Mouse (Mus musculus) neural tube, embryonic 12.5 days (tissue): ENCODE data around the gene Sema4b. TPM values are rescaled to one million over a fixed set of nuclear protein-coding genes. Genes with fewer than 3 reads are reported as not detected.

ENCODE experiments used
- ATAC-seq: fragments of 200-750 bp; cut with Nextera tagmentation; 2 replicates; pipeline ENCODE4 v1.8.0; 2017; ENCODE audit warnings: low read depth, mild to moderate bottlenecking, moderate TSS enrichment, moderate library complexity; ENCODE audit not compliant: low FRiP score
- H3K27ac ChIP-seq: fragments of 300-500 bp; sonication (generic); 2 replicates; pipeline ENCODE4 v1.5.1; 2016
- H3K27me3 ChIP-seq: fragments of 300-500 bp; sonication (generic); replicated peaks from 2 replicates; pipeline ENCODE4 v1.6.1; 2016; ENCODE audit warnings: mild to moderate bottlenecking
- H3K36me3 ChIP-seq: fragments of 300-500 bp; sonication (generic); 2 replicates; pipeline ENCODE4 v1.6.1; 2016; ENCODE audit warnings: mild to moderate bottlenecking
- H3K4me1 ChIP-seq: fragments of 300-500 bp; sonication (generic); 2 replicates; pipeline ENCODE4 v1.6.1; 2016
- H3K4me2 ChIP-seq: fragments of 300-500 bp; sonication (generic); replicated peaks from 2 replicates; pipeline ENCODE4 v1.6.1; 2016; ENCODE audit warnings: mild to moderate bottlenecking
- H3K4me3 ChIP-seq: fragments of 300-500 bp; sonication (generic); 2 replicates; pipeline ENCODE4 v1.5.1; 2016
- H3K9ac ChIP-seq: fragments of 300-500 bp; sonication (generic); 2 replicates; pipeline ENCODE4 v1.6.1; 2016; ENCODE audit warnings: mild to moderate bottlenecking
- H3K9me3 ChIP-seq: fragments of 300-500 bp; sonication (generic); 2 replicates; pipeline ENCODE4 v1.6.1; 2016; ENCODE audit warnings: mild to moderate bottlenecking
- WGBS: fragments of 180-500 bp; shearing (Covaris S2); methylation state at CpG from one replicate; pipeline ENCODE4 v1.1.7; 2016; 5-methylcytosine and 5-hydroxymethylcytosine counted together
- polyA plus RNA-seq: library from polyadenylated mRNA; unstranded; fragments of >200 nt; fragmentation: Nextera tagmentation; extraction: Ambion mirVana; gene quantifications from 2 replicates; pipeline ENCODE4 v1.2.1, GENCODE M21; 2016

Gene Sema4b
- polyA plus RNA-seq, 1 experiment from 2014 or later = 18.9 TPM

GRCm38 (mm10) chr7:80189147-80189933 is 2.7 kb downstream of the Sema4b start:
- H3K9ac ChIP-seq = no peak overlapping the region
- peak overlapping the region; percentile 24; the same call in 1 of the 2 replicates for H3K4me2 ChIP-seq
- no peaks in the 10 kb centered on the region for H3K36me3 ChIP-seq

GRCm38 (mm10) chr7:80191455-80191854 is 4.8 kb downstream of the Sema4b start:
- H3K27me3 ChIP-seq = no peaks in the 10 kb centered on the region
- no peak overlapping the region for H3K9ac ChIP-seq
- no peaks in the 10 kb centered on the region for H3K36me3 ChIP-seq
- 0 out of 2 replicates have a peak overlapping the region, but pooled peaks have one; percentile 81 for H3K27ac ChIP-seq
- H3K4me3 ChIP-seq = no peak overlapping the region
- ATAC-seq = no peak
- WGBS = 51% methylated on average over 5 of the region's 5 CpGs
- peaks cover 67% of the 10 kb centered on the region for H3K4me1 ChIP-seq
- H3K9me3 ChIP-seq = no peaks in the 10 kb centered on the region
- peak overlapping the region; percentile 52 for H3K4me2 ChIP-seq

More at GRCm38 (mm10) chr7:80189147-80189933, 2.7 kb downstream of the Sema4b start:
- no peak for ATAC-seq
- H3K4me3 ChIP-seq = no peak overlapping the region
- H3K9me3 ChIP-seq = no peaks in the 10 kb centered on the region
- 39% methylated on average over 11 of the region's 11 CpGs for WGBS
- H3K27ac ChIP-seq = 0 out of 2 replicates have a peak overlapping the region, but pooled peaks have one; percentile 38
- H3K4me1 ChIP-seq = peaks cover 67% of the 10 kb centered on the region
- no peaks in the 10 kb centered on the region for H3K27me3 ChIP-seq

GRCm38 (mm10) chr7:80192226-80193061 is 5.8 kb downstream of the Sema4b start:
- Histone ChIP-seq H3K4me2 (peak overlapping the region; percentile 52), H3K4me3 (peak overlapping the region; percentile 16; the same call in 1 of the 2 replicates), H3K27me3 (no peaks in the 10 kb centered on the region), H3K27ac (peak overlapping the region; percentile 81), H3K36me3 (no peaks in the 10 kb centered on the region), H3K9me3 (no peaks in the 10 kb centered on the region), H3K4me1 (peaks cover 63% of the 10 kb centered on the region), H3K9ac (0 out of 2 replicates have a peak overlapping the region, but pooled peaks have one; percentile 21)
- ATAC-seq = peak; percentile 89
- 14% methylated on average over 16 of the region's 16 CpGs for WGBS

- Histone ChIP-seq H3K9me3 (no peaks in the 10 kb centered on the region), H3K4me1 (peaks cover 54% of the 10 kb centered on the region), H3K27me3 (no peaks in the 10 kb centered on the region), H3K4me2 (no peak overlapping the region), H3K9ac (no peak overlapping the region), H3K4me3 (no peak overlapping the region), H3K27ac (no peak overlapping the region), H3K36me3 (no peaks in the 10 kb centered on the region)
- ATAC-seq = no peak
- WGBS = 58% methylated on average over 13 of the region's 13 CpGs
These were observed 7.5 kb downstream of the Sema4b start for GRCm38 (mm10) chr7:80193941-80194739.

GRCm38 (mm10) chr7:80195146-80195545 is 8.5 kb downstream of the Sema4b start:
- WGBS = 92% methylated on average over 5 of the region's 5 CpGs
- no peaks in the 10 kb centered on the region for H3K36me3 ChIP-seq
- ATAC-seq = no peak
- H3K9ac ChIP-seq = no peak overlapping the region
- H3K27ac ChIP-seq = no peak overlapping the region
- H3K4me3 ChIP-seq = no peak overlapping the region
- H3K27me3 ChIP-seq = no peaks in the 10 kb centered on the region
- peaks cover 56% of the 10 kb centered on the region for H3K4me1 ChIP-seq
- no peaks in the 10 kb centered on the region for H3K9me3 ChIP-seq
- no peak overlapping the region for H3K4me2 ChIP-seq

GRCm38 (mm10) chr7:80195576-80196263 is 9.1 kb downstream of the Sema4b start:
- H3K27ac ChIP-seq = no peak overlapping the region
- 91% methylated on average over 10 of the region's 11 CpGs for WGBS
- no peak overlapping the region for H3K4me2 ChIP-seq
- H3K9me3 ChIP-seq = no peaks in the 10 kb centered on the region
- no peaks in the 10 kb centered on the region for H3K27me3 ChIP-seq
- no peak overlapping the region for H3K9ac ChIP-seq
- no peak for ATAC-seq
- H3K4me3 ChIP-seq = no peak overlapping the region
- no peaks in the 10 kb centered on the region for H3K36me3 ChIP-seq
- H3K4me1 ChIP-seq = peaks cover 59% of the 10 kb centered on the region

- H3K36me3 ChIP-seq = no peaks in the 10 kb centered on the region
- H3K9me3 ChIP-seq = no peaks in the 10 kb centered on the region
- 0 out of 2 replicates have a peak overlapping the region, but pooled peaks have one; percentile 79 for H3K9ac ChIP-seq
- no peaks in the 10 kb centered on the region for H3K27me3 ChIP-seq
- H3K27ac ChIP-seq = no peak overlapping the region
- peak overlapping the region; percentile 66 for H3K4me3 ChIP-seq
- peaks cover 59% of the 10 kb centered on the region for H3K4me1 ChIP-seq
- ATAC-seq = no peak
- 13% methylated on average over 4 of the region's 4 CpGs for WGBS
- H3K4me2 ChIP-seq = peak overlapping the region; percentile 77
These were observed 10.7 kb downstream of the Sema4b start for GRCm38 (mm10) chr7:80197371-80197770.

GRCm38 (mm10) chr7:80197941-80198778 is 11.5 kb downstream of the Sema4b start:
- Histone ChIP-seq H3K27ac (peak overlapping the region; percentile 94), H3K36me3 (peaks cover 3% of the 10 kb centered on the region; the same call in 1 of the 2 replicates), H3K9me3 (no peaks in the 10 kb centered on the region), H3K9ac (peak overlapping the region; percentile 79), H3K4me3 (peak overlapping the region; percentile 66), H3K4me1 (peaks cover 60% of the 10 kb centered on the region), H3K4me2 (peak overlapping the region; percentile 77), H3K27me3 (no peaks in the 10 kb centered on the region)
- ATAC-seq = peak; percentile 92
- WGBS = under 1% methylated on average over 69 of the region's 74 CpGs

- H3K4me3 ChIP-seq = peak overlapping the region; percentile 66
- H3K36me3 ChIP-seq = peaks cover 3% of the 10 kb centered on the region; the same call in 1 of the 2 replicates
- H3K4me2 ChIP-seq = peak overlapping the region; percentile 77
- ATAC-seq = peak; percentile 18; the same call in 1 of the 2 replicates
- H3K9me3 ChIP-seq = no peaks in the 10 kb centered on the region
- no peaks in the 10 kb centered on the region for H3K27me3 ChIP-seq
- H3K9ac ChIP-seq = peak overlapping the region; percentile 79
- H3K4me1 ChIP-seq = peaks cover 67% of the 10 kb centered on the region
- 3% methylated on average over 11 of the region's 11 CpGs for WGBS
- peak overlapping the region; percentile 94 for H3K27ac ChIP-seq
These were observed 12.2 kb downstream of the Sema4b start for GRCm38 (mm10) chr7:80198863-80199262.

GRCm38 (mm10) chr7:80199286-80199685 is 12.6 kb downstream of the Sema4b start:
- no peaks in the 10 kb centered on the region for H3K9me3 ChIP-seq
- H3K9ac ChIP-seq = peak overlapping the region; percentile 79
- H3K27ac ChIP-seq = no peak overlapping the region
- H3K27me3 ChIP-seq = no peaks in the 10 kb centered on the region
- peaks cover 68% of the 10 kb centered on the region for H3K4me1 ChIP-seq
- peaks cover 3% of the 10 kb centered on the region; the same call in 1 of the 2 replicates for H3K36me3 ChIP-seq
- peak overlapping the region; percentile 66 for H3K4me3 ChIP-seq
- peak overlapping the region; percentile 77 for H3K4me2 ChIP-seq
- WGBS = 35% methylated on average over 6 of the region's 6 CpGs
- ATAC-seq = no peak
